Mouse (Mus musculus) spleen, postnatal 10 days (tissue): ENCODE measurements around the gene Zmynd8.

ENCODE experiments used
- DNase-seq, 2 experiments: peaks; one replicate each; pipeline ENCODE4 v3.0.0; 2021 to 2022; ENCODE audit warnings: low spot score in 2 of 2

Gene Zmynd8

GRCm38 (mm10) chr2:165748426-165748825 lies 150.4 kb downstream of the Zmynd8 start:
- no peak for DNase-seq

- no peak for DNase-seq
These were observed 150.8 kb downstream of the Zmynd8 start for GRCm38 (mm10) chr2:165747975-165748374.

- no peak for DNase-seq
These were observed 153.3 kb downstream of the Zmynd8 start for GRCm38 (mm10) chr2:165745306-165746098.

- no peak for DNase-seq
These were observed 156.5 kb downstream of the Zmynd8 start for GRCm38 (mm10) chr2:165742210-165742786.

- DNase-seq: no peak
These were observed 157.2 kb downstream of the Zmynd8 start for GRCm38 (mm10) chr2:165741526-165742050.

GRCm38 (mm10) chr2:165740982-165741381 lies 157.8 kb downstream of the Zmynd8 start:
- DNase-seq: no peak

GRCm38 (mm10) chr2:165740381-165740780 lies 158.4 kb downstream of the Zmynd8 start:
- no peak for DNase-seq

- no peak for DNase-seq
These were observed 162.5 kb downstream of the Zmynd8 start for GRCm38 (mm10) chr2:165736297-165736696.
